Mouse (Mus musculus): ENCODE data around the gene Sipa1l2.

Gene Sipa1l2

GRCm38 (mm10) chr8:125375659-125376447, 193.8 kb downstream of the Sipa1l2 start:
- in situ Hi-C loops (cut with MboI, MseI): no loop called here

GRCm38 (mm10) chr8:125372596-125372995, 197.0 kb downstream of the Sipa1l2 start:
- in situ Hi-C loops (cut with MboI, MseI): no loop called here

- in situ Hi-C loops (cut with MboI, MseI): no loop called here
Observed at GRCm38 (mm10) chr8:125369491-125370236, 199.9 kb downstream of the Sipa1l2 start.

GRCm38 (mm10) chr8:125368341-125369035, 201.1 kb downstream of the Sipa1l2 start:
- in situ Hi-C loops (cut with MboI, MseI): no loop called here

All from T-helper 1 cell (primary cell).